16 mouse cellular contexts compared by ENCODE assay signal in the genomic region with DNA sequence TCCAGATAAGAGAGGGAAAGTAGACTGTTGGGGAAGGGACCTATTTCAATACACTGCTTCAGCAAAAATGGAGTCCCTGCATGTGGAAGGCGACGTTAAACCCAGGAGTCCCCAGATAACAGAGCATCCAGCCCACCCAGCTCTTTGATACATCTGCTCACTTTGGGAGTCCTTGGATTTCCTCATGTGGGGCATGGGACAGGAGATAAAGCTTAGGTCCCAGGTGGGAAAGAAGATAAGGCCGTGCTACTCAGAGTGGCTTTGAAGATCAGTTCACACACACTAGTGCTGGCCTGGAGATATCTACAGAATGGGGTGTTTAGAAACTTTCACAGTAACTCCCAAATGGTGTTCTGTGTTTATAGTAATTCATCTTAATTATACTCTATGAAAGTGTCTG. TPM values are rescaled to one million over a fixed set of nuclear protein-coding genes. Genes with fewer than 3 reads are reported as not detected.
DNase-seq lines count a peak whose midpoint lies in the region; ATAC-seq and TF ChIP-seq lines count a peak whose summit lies in the region.
"Had no signal": no experiment of that assay in that cellular context is flagged by ENCODE, and none has a peak within 500 bp of the region (broad histone marks: within the 10 kb centered on the region; RNA-seq: fewer than 3 reads in every experiment).

No protein-coding gene starts in this region.

- no peak overlapping the region for H3K27ac ChIP-seq in heart, embryonic 10.5 days
- H3K27ac ChIP-seq in thymus, adult 2 months (ENCODE audit: control insufficient read depth, insufficient read depth, low read length): no peak overlapping the region
- H3K27ac ChIP-seq: left cerebral cortex, adult 2 months had no signal

- peaks cover 19% of the 10 kb centered on the region for H3K4me1 ChIP-seq in heart, embryonic 10.5 days
- peaks cover 62% of the 10 kb centered on the region for H3K4me1 ChIP-seq in G1E (ENCODE audit: insufficient read depth, low read depth, low read length)
- H3K4me1 ChIP-seq in erythroblast, embryonic 14.5 days (ENCODE audit: control insufficient read depth): peaks cover 85% of the 10 kb centered on the region
- no peaks in the 10 kb centered on the region for H3K4me1 ChIP-seq in thymus, adult 2 months (replicated peaks; ENCODE audit: control insufficient read depth, insufficient read depth, low read length)

- no peak overlapping the region for H3K4me3 ChIP-seq in heart, embryonic 10.5 days
- no peak overlapping the region; the same call in 1 of the 2 replicates for H3K4me3 ChIP-seq in G1E (ENCODE audit: low read depth, low read length)
- H3K4me3 ChIP-seq in erythroblast, embryonic 14.5 days (replicated peaks): peak overlapping the region; percentile 21
- no peak overlapping the region for H3K4me3 ChIP-seq in thymus, adult 2 months (ENCODE audit: control insufficient read depth, insufficient read depth, low read length)
- H3K4me3 ChIP-seq: left cerebral cortex, adult 2 months had no signal

- TF ChIP-seq CTCF in G1E (IDR thresholded peaks at IDR 0.05; ENCODE audit: low read depth, low read length): no peak
- TF ChIP-seq CTCF in thymus, adult 2 months (IDR thresholded peaks at IDR 0.05; ENCODE audit: borderline replicate concordance, control insufficient read depth, extremely low read depth, insufficient read depth, low read length, poor library complexity): no peak

- no peaks in the 10 kb centered on the region for H3K36me3 ChIP-seq in heart, embryonic 10.5 days
- H3K36me3 ChIP-seq in G1E (replicated peaks): no peaks in the 10 kb centered on the region
- peaks cover 10% of the 10 kb centered on the region for H3K36me3 ChIP-seq in erythroblast, embryonic 14.5 days (ENCODE audit: control insufficient read depth)
- no peaks in the 10 kb centered on the region for H3K36me3 ChIP-seq in thymus, adult 2 months (ENCODE audit: control insufficient read depth, insufficient read depth, low read length)

- peak; percentile 93 for DNase-seq in heart, embryonic 10.5 days (ENCODE audit: low spot score)
- DNase-seq in heart, postnatal 36 days: no peak
- peak; percentile 75 for DNase-seq in G1E (ENCODE audit: low spot score)
- DNase-seq in gastrocnemius, adult 18-20 months (ENCODE audit: low spot score): no peak
- no peak for DNase-seq in cerebellum, postnatal 10 days
- DNase-seq in thymus, adult 2 months: no peak
- DNase-seq: cerebellum, postnatal 14 days; kidney, adult 11 months; kidney, postnatal 4 days; thymus, postnatal 14 days had no signal

- no peak for TF ChIP-seq POLR2A in thymus, adult 2 months (IDR thresholded peaks at IDR 0.05; ENCODE audit: control insufficient read depth, extremely low read depth, insufficient read depth, low read length, poor library complexity)

- H3K27me3 ChIP-seq in heart, embryonic 10.5 days (ENCODE audit: insufficient read depth, poor library complexity, severe bottlenecking): peaks cover 51% of the 10 kb centered on the region
- peaks cover 17% of the 10 kb centered on the region for H3K27me3 ChIP-seq in G1E (ENCODE audit: insufficient read depth, low read length)
- H3K27me3 ChIP-seq in erythroblast, embryonic 14.5 days (ENCODE audit: control insufficient read depth): peaks cover 35% of the 10 kb centered on the region
- H3K27me3 ChIP-seq in thymus, adult 2 months (ENCODE audit: control insufficient read depth, insufficient read depth, low read length): peaks cover 6% of the 10 kb centered on the region; the same call in 1 of the 2 replicates

- intact Hi-C loops in heart, postnatal 36 days (cut with DNase I): no loop called here

- 29% methylated on average over 3 of the region's 3 CpGs for WGBS in heart, embryonic 10.5 days
- WGBS in thymus, adult 2 months: 55% methylated on average over 3 of the region's 3 CpGs

- ATAC-seq in G1E (ENCODE audit: extremely low read depth, insufficient number of reproducible peaks, low FRiP score, poor library complexity, severe bottlenecking): peak; percentile 94
- ATAC-seq in megakaryocyte, adult 5-6 weeks (ENCODE audit: poor library complexity, severe bottlenecking): 0 out of 2 replicates have a peak, but pooled peaks have one; percentile 18
- ATAC-seq: activated CD4-positive, CD25-positive, alpha-beta regulatory T cell, adult 4 months had no signal

- H3K9me3 ChIP-seq in heart, embryonic 10.5 days: no peaks in the 10 kb centered on the region
- peaks cover 18% of the 10 kb centered on the region for H3K9me3 ChIP-seq in G1E (replicated peaks)
- H3K9me3 ChIP-seq in erythroblast, embryonic 14.5 days (ENCODE audit: control insufficient read depth, low read length): peaks cover 9% of the 10 kb centered on the region; the same call in 1 of the 2 replicates

RNA-seq across cellular contexts. Expression of gene Reln, which starts 3.9 kb away (rescaled TPM):
- polyA plus RNA-seq in heart, embryonic 10.5 days (2016; fragmentation: Nextera tagmentation; extraction: Ambion mirVana): 2.7 and 16.9 TPM in 2 replicates
- total RNA-seq in heart, postnatal 36 days (2021): 1 to 10 TPM; 3.0 to 4.2 TPM
- total RNA-seq in G1E (2014; fragmentation: Nextera tagmentation) (42.8 TPM in 1 of 2 replicates, not detected in the other), G1E (2017) (0.70 and 1.1 TPM in 2 replicates)
- polyA plus RNA-seq in G1E (2012): 0.04 and 0.06 TPM in 2 replicates
- polyA plus RNA-seq in erythroblast, embryonic 14.5 days (2012): 0.89 and 1.6 TPM in 2 replicates
- total RNA-seq in megakaryocyte, adult 5-6 weeks (2015): 0.14 TPM in 1 of 2 replicates, not detected in the other
- 0.15 and 0.37 TPM in 2 replicates for total RNA-seq in megakaryocyte, adult 5-6 weeks (2017)
- 1 to 10 TPM; 2.0 to 2.2 TPM for total RNA-seq in gastrocnemius, adult 18-20 months (2021)
- 0.61 and 0.92 TPM in 2 replicates for polyA plus RNA-seq in thymus, adult 2 months (2012; rRNA removed)
- total RNA-seq: granulocyte monocyte progenitor cell, adult 5-6 weeks; hematopoietic stem cell, adult 5-6 weeks had no signal

Comparison
In these comparisons a context has a peak if more than half of its experiments do, and no peak if none do; other contexts are left out.
1. DNase-seq: peak in heart, embryonic 10.5 days (single experiment) and G1E (single experiment); none in heart, postnatal 36 days (0 of 2), gastrocnemius, adult 18-20 months (single experiment), cerebellum, postnatal 10 days (0 of 2) and thymus, adult 2 months (single experiment).